Mouse (Mus musculus): Measurements from ENCODE around the gene Traf3.
A peak's percentile ranks its signal among the peaks of the same experiment; 100 is the strongest.

Gene Traf3

DNA sequence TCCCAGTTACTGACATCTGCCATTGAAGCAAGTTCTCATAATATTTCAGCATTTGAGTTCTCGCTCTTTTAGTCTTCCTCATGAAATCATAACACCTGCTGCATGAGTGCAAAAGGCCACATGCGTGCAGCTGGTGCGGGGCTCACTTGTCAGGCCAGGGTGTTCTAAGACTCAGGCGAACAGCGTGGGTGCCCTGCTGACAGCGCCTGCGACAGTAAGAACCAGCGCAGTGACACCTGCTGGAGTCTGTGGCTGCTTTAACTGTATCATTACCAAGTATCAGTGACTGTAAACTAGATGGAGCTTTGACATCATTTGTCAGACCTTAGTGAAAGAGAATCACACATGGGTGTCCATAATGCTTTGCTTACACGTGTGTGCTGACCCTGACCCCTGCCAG is 85.1 kb downstream of the Traf3 start:
- DNase-seq (ENCODE audit: low read depth, low spot score), result peak; percentile 29

GRCm38 (mm10) chr12:111263650-111264049 is 97.5 kb downstream of the Traf3 start:
- DNase-seq (ENCODE audit: low read depth, low spot score), result no peak

- DNase-seq (ENCODE audit: low read depth, low spot score), result no peak
Observed at GRCm38 (mm10) chr12:111265212-111265611, 99.0 kb downstream of the Traf3 start.

DNA sequence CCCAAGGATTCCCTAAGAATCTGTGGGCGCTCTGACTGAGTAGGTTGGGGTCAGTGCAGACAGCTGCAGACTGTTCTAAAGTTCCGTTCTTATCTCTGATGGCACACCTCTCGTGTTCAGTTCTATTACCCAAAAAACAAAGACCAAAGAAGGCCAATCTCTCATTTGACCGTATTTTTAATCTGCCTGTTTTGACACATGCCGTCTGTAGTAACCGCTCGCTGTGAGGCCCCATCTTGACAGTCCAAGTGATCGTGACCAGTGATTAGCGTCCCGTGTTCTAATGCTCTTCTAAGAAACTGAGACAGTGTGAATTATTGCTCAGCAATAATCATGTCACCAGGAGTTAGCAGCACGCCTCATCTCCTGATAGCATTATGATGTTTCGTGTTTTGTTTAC is 100.4 kb downstream of the Traf3 start:
- DNase-seq (ENCODE audit: low read depth, low spot score), result no peak

DNA sequence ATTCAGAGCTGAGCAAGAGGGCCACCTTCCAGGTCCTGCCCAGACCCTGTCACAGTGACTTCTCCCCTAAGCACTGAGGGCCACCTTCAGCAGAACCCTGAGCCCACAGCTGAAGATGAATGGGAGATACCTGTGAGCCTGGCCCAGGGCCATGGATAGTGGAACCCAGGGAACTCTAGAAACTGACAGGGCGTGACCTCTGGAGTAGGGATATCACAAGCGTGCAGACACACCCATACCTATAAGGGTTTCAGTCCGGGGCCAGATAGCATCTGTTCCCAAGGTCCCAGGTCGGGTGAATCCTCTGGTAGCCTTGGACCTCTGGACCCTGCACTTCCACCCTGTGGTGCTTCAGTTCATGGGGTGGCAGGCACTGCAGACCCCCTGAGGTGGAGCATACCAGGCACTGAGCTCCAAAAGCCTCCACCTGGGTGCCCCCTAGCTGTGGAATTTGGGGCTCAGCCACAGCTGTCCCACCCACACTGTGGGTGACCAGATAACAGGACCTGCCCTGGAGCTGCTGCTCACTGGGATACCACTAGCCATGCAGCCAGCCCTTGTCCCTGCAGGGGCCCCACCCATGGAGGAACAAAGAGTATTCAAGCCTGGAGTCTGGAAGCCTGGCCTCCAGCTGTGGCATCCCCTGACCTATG is 101.6 kb downstream of the Traf3 start:
- DNase-seq (ENCODE audit: low read depth, low spot score), result no peak

- no peak for DNase-seq (ENCODE audit: low read depth, low spot score)
Observed at GRCm38 (mm10) chr12:111270629-111271277, 104.6 kb downstream of the Traf3 start, which contains the start of gene Amn. Amn (plus strand) TSS chr12:111271095.

GRCm38 (mm10) chr12:111271406-111271805 is 105.2 kb downstream of the Traf3 start:
- DNase-seq (ENCODE audit: low read depth, low spot score), result no peak

DNA sequence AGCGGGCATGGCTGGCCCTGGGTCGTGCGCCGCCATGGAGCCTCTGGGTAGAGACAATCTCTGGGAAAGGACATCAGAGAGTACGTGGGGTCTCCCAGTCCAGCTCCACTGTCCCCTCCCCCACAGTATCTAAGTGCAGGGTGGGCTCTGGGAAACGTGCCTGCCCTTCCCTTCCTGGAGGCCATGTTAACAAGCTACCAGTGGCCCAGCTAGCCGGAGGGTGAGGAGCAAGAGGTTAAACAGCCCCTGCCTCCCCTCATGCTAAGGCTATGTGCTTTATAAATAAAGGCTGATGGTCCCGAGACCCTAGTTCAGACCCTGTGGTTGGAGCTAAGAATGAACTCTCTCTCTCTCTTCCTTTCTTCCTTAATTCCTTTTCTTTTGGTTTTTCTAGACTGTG is 105.8 kb downstream of the Traf3 start:
- DNase-seq (ENCODE audit: low read depth, low spot score), result no peak

DNA sequence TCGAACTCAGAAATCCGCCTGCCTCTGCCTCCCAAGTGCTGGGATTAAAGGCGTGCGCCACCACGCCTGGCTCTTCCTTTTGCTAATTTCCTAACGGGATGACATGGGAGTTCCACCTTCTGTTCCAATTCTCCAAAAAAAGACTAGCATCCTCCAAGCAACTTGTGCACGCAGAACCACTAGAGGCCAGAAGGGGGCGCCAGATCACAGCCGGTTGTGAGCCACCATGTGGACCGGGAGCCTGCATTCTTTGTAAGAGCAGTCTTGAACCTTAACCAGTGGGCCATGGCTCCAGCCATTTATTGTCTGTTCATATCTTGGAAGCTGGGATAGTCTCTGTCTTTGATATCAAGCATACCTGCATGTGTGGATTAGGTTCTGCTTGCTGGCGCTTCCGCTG is 106.2 kb downstream of the Traf3 start:
- DNase-seq (ENCODE audit: low read depth, low spot score), result peak; percentile 55

DNA sequence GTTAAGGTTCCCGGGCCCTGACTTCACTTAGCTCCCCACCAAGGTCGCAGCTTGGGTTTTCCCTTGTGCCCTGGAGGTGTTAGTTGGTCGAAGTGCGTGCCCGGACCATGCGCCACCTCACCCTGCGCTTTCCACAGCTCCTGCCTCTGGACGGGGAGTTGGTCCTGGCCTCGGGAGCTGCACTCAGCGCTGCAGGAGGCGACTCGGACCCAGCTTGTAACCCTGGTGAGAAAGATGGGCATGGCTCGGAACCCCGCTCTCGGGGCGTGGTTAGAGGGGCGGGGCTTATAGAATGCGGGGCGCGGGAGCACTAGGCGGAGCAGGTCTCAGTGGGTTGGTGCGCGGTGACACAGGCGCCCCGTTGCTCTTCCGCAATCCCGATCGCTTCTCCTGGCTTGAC is 107.8 kb downstream of the Traf3 start:
- DNase-seq (ENCODE audit: low read depth, low spot score), result no peak

DNA sequence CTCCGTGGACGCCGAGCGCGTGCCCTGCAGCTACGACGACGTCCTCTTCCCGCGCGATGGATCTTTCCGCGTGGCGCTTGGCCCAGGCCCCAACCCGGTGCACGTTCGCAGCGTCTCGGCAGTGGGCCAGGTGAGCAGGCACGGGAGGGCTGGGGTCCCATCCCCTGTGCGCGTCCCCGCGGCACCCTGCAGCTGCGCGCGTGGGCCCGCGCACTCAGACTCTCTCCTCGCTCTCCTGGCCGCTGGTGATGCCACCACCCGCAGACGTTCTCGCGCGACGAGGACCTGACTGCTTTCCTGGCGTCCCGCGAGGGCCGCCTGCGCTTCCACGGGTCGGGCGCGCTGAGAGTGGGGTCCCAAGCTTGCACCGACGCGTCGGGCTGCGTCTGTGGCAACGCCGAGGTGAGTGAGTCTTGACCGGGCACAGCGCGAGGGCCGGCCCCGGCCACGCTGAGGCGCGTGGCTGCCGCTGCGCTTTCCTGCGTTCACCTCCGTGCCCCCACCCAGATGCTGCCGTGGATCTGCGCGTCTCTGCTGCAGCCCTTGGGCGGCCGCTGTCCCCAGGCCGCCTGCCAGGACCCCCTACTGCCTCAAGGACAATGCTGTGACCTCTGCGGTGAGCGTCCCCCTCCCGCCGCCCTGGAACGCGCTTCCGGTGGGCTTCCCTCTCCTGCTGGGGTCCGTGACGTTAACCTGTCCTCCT is 108.4 kb downstream of the Traf3 start:
- no peak for DNase-seq (ENCODE audit: low read depth, low spot score)

DNA sequence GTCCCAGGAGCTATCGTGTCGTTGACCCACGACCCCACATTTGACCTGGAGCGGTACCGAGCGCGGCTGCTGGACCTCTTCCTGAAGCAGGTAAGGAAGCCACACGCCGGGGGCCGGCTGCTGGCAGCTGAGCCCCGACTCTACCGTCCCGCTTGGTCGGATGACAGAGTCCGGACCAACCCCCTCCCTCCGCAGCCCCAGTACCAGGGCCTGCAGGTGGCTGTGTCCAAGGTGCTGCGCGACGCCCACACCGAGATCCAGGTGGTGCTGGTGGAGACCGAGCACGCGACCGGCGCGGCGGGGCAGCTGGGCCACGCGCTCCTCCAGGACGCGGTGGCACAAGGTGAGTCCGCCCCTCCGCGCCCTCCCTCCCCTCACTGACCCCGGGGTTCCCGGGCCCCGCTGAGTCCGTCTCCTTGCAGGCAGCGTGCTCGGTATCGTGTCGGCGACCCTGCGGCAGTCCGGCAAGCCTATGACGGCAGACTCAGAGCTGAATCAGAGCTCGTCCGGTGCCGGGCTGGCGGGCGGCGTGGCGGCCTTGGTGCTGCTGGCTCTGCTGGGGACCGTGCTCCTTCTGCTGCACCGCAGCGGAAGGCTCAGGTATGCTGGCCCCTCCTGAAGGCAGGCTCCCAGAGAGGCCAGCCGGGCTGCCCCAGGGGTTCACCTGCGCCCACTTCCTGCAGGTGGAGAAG is 109.1 kb downstream of the Traf3 start:
- DNase-seq (ENCODE audit: low read depth, low spot score), result no peak

DNA sequence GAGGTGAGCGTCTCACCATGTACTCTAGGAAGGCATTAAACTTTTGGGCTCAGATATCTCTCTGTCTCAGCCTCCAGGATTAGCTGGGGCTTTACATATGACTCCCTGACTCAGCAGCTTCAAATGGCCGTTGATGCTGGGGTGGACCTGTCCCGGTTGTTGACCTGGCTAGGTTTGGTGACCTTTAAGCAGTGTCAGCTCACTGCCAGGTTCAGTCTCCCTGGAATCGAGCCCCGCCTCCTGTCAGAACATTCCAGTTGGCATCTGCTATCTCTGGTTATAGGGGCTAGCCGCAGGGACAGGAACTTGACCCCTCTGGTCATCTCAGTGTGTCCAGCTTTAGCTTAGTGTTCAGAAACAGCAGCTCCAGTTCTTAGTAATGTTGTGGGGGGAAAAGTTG is 110.2 kb downstream of the Traf3 start:
- no peak for DNase-seq (ENCODE audit: low read depth, low spot score)

- DNase-seq (ENCODE audit: low read depth, low spot score), result no peak
Observed at GRCm38 (mm10) chr12:111283573-111283972, 117.4 kb downstream of the Traf3 start.

DNA sequence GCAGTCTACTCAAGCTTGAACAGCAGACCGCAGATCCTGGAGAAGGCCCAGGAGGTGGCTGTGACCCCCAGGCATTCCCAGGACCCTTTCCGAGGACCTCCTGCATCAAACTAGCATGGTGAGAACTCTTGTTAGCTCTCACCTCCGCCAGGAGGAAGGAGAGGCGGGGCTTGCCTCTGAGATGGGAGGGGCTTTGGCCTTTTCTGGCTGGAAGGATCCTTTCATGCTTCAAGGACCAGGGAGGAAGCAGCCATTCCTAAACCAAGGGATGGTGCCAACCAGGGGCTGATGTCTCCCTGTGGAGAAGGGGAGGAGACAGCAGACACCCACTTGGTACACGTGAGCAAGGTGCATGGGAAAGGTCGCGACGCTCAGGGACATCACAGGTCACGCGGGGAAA is 118.4 kb downstream of the Traf3 start:
- no peak for DNase-seq (ENCODE audit: low read depth, low spot score)

GRCm38 (mm10) chr12:111293025-111293424 is 126.9 kb downstream of the Traf3 start:
- DNase-seq (ENCODE audit: low read depth, low spot score), result no peak

GRCm38 (mm10) chr12:111301322-111302017 is 135.3 kb downstream of the Traf3 start:
- DNase-seq (ENCODE audit: low read depth, low spot score), result no peak

GRCm38 (mm10) chr12:111302018-111302345 is 135.8 kb downstream of the Traf3 start:
- DNase-seq (ENCODE audit: low read depth, low spot score), result no peak

GRCm38 (mm10) chr12:111303702-111304337 is 137.7 kb downstream of the Traf3 start:
- no peak for DNase-seq (ENCODE audit: low read depth, low spot score)

GRCm38 (mm10) chr12:111306821-111307220 is 140.7 kb downstream of the Traf3 start:
- no peak for DNase-seq (ENCODE audit: low read depth, low spot score)

- no peak for DNase-seq (ENCODE audit: low read depth, low spot score)
Observed at GRCm38 (mm10) chr12:111309256-111309655, 143.1 kb downstream of the Traf3 start.

All from telencephalon, adult 2 months (tissue).